Mouse (Mus musculus): Measurements from ENCODE around the gene Clasp1.

The Clasp1 gene

GRCm38 (mm10) chr1:118388757-118389453 is at the start of gene Clasp1:
Gene Clasp1 (plus strand): TSS chr1:118389058.
- DNase-seq: peak; percentile 97

- peak; percentile 16 for DNase-seq
Observed at GRCm38 (mm10) chr1:118343649-118344435, 45.0 kb upstream of the Clasp1 start.

- no peak for DNase-seq
Observed at GRCm38 (mm10) chr1:118349922-118350321, 38.9 kb upstream of the Clasp1 start.

GRCm38 (mm10) chr1:118359071-118359761 is 29.6 kb upstream of the Clasp1 start:
- no peak for DNase-seq

GRCm38 (mm10) chr1:118367970-118368369 is 20.9 kb upstream of the Clasp1 start:
- DNase-seq: peak; percentile 20

GRCm38 (mm10) chr1:118368721-118369461 is 20.0 kb upstream of the Clasp1 start:
- DNase-seq: no peak

GRCm38 (mm10) chr1:118377784-118378183 is 11.1 kb upstream of the Clasp1 start:
- DNase-seq: no peak

- DNase-seq: no peak
Observed at GRCm38 (mm10) chr1:118380105-118380786, 8.6 kb upstream of the Clasp1 start.

- peak; percentile 75 for DNase-seq
Observed at GRCm38 (mm10) chr1:118388127-118388756, 616 bp upstream of the Clasp1 start.

GRCm38 (mm10) chr1:118389454-118390265 is 802 bp downstream of the Clasp1 start:
- DNase-seq: peak; percentile 76

GRCm38 (mm10) chr1:118390266-118390660 is 1.4 kb downstream of the Clasp1 start:
- DNase-seq: no peak

- no peak for DNase-seq
Observed at GRCm38 (mm10) chr1:118390871-118391387, 2.1 kb downstream of the Clasp1 start.

GRCm38 (mm10) chr1:118392246-118392645 is 3.4 kb downstream of the Clasp1 start:
- no peak for DNase-seq

- DNase-seq: no peak
Observed at GRCm38 (mm10) chr1:118393916-118394315, 5.1 kb downstream of the Clasp1 start.

- DNase-seq: no peak
Observed at GRCm38 (mm10) chr1:118397866-118398265, 9.0 kb downstream of the Clasp1 start.

GRCm38 (mm10) chr1:118398567-118398966 is 9.7 kb downstream of the Clasp1 start:
- no peak for DNase-seq

GRCm38 (mm10) chr1:118399625-118400310 is 10.9 kb downstream of the Clasp1 start:
- no peak for DNase-seq

GRCm38 (mm10) chr1:118401991-118402390 is 13.1 kb downstream of the Clasp1 start:
- no peak for DNase-seq

- DNase-seq: no peak
Observed at GRCm38 (mm10) chr1:118402556-118402955, 13.7 kb downstream of the Clasp1 start.

GRCm38 (mm10) chr1:118402966-118403365 is 14.1 kb downstream of the Clasp1 start:
- no peak for DNase-seq
